Mouse (Mus musculus) forelimb bud, embryonic 11.5 days (tissue): ENCODE data around the gene Muc5ac.
A peak's percentile ranks its signal among the peaks of the same experiment; 100 is the strongest.
"Not testable (repeated sequence)": the region's sequence is repeated elsewhere in the genome, so short reads cannot be mapped to it uniquely, and the experiment has no call there.

Source experiments
- DNase-seq: peaks from one replicate; pipeline ENCODE4 v3.0.0-alpha.2; 2012; ENCODE audit warnings: low read depth, low spot score

Muc5ac gene

DNA sequence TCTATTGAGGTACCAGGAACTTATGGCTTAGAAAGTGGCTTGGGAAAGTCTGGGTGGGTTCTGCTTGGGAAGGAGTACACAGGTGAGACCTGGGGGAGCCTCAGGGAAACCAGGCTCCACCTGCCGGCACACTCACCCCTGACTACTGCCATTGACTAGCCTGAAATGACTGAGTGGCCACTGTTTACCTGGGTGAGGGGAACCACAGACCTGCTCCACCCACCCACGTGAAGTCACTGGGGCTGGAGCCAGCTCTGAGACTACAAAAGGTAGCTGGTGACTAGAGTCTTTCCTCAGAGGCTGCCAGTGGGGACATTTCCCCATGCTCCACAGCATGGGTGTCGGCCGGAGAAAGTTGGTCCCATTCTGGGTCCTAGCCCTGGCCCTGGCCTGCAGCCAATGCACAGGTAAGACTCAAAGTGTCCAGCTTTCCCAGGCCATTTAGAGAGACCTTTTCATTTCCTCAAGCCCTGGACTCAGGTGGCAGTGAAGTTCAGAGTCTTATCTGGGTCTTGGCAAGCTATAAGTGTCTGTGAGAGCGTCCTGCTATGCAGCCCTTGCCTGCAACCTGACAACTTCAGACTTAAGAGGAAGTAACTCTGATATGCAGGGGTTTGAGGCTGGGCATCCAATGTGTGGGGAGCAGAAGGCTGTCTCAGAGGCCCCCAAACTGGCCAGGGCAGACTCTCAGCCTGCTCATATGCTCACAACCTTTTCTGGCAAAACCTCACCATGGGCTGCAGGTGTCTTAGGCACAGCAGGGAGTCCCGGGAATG lies at the start of gene Muc5ac:
Muc5ac (plus strand) TSS at position 296 of the 776 bp plus-strand sequence.
- no peak for DNase-seq

DNA sequence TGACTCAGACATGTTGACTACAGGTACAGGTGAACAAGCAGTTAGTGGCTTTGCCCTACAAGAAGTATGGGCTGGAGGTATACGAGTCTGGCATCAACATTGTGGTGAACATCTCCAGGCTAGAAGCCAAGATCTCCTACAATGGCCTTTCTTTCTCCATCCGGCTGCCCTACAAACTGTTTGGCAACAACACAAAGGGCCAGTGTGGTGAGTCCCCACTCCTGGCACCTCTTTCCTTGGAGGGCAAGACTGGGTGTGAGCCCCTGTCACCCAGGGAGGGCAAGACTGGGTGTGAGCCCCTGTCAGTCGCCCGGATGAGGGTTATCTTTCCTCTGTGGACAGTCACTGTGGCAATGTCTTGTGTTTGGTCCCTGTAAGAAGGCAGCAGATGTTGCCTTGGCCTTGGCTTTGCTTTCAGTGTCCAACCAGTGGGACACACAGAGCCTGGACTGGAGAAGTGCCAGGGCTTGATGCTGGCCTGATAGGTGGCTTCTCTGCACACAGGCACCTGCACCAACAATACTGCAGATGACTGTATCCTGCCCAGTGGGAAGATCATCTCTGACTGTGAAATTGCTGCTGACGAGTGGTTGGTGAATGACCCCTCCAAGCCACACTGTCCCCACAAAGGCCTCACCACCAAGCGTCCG lies 41.2 kb upstream of the Muc5ac start:
- DNase-seq = no peak

DNA sequence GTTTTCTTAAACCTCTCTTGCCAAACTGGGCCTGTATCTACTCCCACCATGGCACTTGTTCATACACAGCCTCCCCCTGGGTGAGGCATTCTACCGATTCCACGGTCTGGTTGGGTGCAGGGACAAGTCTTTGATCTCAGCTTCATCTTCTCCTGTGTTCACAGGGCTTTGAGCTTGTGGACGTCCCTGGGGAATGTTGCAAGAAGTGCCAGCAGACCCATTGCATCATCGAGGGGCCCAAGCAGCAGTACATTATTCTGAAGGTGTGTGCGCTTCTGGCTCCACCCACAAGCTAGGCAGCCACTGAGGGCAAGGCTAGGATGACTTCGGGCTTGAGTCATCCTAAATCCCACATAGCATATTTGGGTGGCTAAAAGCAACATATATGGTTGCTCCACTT lies 36.3 kb upstream of the Muc5ac start:
- DNase-seq = no peak

DNA sequence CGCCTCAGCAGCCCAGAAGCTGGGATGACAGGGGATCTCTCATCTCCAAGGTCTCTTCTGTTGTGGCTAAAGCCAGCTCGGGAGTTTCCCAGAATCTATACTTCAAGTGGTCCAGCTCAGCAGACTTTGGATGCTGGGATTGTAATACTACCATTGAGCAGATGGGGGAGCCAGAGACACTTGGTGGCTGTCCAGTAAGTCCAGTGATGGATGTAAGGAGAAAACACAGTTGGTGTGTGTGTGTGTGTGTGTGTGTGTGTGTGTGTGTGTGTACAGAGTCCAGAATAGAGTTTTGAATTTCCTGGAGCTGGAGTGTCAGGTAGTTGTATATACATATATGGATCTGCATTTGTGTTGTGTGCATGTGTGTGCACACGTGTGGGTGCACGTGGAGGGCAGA lies 32.9 kb upstream of the Muc5ac start:
- peak; percentile 71 for DNase-seq

DNA sequence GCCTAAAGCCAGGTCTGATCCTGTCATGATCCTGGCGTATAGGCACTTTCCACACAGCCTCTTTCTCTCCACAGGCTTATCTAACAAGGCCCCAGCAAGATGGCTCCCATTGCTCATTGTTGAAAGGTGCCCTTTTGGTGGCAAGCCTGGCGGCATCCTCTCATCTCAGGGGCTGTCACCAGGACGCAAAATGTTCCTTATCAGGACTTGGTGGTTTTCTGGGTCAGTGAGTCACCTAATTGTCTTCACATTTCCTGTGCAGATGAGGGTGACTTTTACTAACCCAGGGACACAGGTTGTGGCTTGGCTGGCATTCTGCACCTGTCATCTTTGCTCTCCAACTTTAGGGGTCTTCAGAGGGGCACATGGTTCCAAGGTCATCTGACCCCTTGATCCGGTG lies 30.5 kb upstream of the Muc5ac start:
- no peak for DNase-seq

DNA sequence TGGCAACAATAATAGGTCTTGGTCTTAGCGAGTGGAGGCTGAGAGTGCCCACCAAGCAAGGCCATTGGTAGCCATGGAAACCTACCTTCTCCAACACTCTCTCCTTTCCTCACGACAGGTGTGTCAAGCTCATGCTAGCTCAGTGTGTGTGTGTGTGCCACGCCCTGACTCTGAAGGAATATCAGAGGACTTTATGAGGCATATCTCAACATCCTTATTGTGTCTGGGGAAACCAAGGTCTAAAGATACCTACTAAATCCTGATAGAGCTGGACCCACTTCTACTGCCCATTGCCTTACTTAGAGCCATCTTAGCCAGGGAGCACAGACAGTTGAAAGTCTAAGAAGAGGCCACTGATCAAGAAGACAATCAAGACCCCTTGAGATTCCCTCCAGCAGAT lies 18.3 kb upstream of the Muc5ac start:
- no peak for DNase-seq

DNA sequence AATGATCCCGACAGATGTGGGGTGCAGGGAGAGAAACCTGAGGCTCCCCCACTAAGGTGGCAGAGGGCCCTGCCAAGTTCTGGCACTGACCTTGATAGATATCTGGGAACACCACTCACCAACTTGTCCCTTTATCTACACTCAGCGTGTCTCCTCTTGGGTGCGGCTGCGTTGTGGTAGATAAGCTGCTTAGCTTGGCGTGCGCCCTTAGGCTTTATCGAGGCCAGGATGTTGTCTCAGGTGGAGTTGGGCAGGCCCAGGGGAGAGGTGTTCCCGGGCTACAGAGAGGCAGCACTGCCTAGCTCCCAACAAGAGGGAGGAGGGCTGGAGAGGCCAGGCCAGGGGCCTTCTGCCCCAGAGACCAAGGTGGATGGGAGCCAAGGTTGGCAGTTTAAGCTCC lies 17.8 kb upstream of the Muc5ac start:
- DNase-seq = no peak

DNA sequence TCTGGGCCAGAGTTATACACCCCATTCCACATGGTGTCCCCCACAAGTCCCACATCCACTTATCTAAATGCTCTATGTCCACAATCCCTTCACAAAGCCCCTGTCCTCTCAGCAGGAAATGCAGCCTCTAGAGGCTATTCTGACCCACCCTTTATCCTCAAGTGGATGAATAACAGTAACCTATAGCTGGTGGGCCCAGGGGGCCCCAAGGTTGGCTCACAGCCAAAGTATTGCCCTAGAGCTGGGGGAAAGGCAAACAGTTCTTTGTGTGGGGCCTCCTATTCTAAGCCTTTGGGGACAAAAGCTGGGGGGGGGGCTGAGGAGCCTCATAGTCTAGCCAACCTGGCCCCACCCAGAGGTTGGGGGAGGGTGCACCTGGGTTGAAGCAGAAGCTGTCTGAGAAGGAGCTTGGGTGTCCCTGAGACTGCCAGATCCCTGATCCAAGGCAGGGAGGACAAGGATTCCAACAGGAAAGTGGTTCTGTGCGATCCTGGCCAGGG lies 16.7 kb upstream of the Muc5ac start:
- no peak for DNase-seq

DNA sequence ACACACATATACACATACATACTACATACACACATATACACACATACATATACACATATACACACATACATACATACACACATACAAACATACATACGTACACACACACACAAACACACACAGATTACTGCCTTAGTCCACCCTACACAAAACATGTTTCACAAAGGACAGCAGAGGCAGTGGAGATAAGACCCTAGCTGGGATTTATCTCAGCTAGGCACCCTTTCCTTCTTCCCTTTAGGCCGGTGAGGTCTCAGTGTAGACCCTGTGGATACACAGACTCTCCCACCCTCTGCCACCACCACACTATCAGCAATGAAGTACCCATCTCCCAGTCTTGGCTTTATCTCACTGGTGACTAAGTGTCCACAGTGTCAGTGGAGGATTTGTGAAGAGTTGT lies 13.9 kb upstream of the Muc5ac start:
- no peak for DNase-seq

DNA sequence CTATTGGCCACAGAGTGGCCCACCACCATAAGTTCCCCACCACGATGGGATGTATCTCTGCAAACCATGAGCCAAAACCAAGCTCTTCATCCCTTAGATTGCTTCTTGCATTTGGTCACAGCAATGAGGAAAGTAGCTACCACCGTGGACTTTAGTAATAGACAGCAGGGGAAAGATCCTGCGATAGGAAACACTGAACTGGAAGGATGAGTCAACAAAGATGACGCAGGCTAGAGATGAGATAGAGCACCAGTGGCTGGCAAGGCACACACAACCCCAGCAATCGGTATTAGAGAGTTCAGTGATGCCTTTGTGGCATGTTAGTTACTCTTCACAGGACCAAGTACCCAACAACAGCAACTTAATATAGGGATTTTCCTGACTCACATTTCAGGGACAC lies 12.6 kb upstream of the Muc5ac start:
- DNase-seq = no peak

DNA sequence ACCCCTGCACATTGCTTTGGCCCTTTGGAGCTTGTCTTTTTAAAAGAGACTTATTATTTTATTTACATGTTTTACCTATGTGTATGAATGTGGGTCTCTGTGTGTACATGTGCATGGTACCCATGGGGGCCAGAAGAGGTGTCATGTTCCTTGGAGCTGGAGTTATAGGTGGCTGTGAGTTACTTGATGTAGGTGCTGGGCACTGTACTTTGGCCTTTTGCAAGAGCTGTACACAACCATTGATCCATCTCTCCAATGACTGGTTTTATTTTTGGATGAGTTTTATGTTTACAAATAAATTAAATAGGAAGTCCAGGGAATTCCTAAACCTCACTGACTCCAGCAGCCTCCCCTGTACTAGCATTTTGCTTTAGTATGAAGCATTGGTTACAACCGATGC lies 5.5 kb downstream of the Muc5ac start:
- no peak for DNase-seq

DNA sequence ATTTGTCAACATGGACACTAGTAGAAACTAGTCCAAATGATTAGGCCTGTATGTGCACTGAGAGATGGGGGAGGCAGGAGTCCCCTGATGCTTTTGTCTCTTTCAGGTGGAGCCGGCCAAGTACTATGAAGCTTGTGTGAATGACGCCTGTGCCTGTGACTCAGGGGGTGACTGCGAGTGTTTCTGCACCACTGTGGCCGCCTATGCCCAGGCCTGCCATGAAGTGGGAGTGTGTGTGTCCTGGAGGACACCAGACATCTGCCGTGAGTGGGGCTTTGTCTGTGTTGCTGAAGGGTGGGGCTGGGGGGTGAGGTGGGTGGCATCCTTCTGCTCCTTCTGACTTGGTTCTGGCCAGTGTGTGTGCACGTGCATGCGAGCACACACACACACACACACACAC lies 14.4 kb downstream of the Muc5ac start:
- DNase-seq = no peak

DNA sequence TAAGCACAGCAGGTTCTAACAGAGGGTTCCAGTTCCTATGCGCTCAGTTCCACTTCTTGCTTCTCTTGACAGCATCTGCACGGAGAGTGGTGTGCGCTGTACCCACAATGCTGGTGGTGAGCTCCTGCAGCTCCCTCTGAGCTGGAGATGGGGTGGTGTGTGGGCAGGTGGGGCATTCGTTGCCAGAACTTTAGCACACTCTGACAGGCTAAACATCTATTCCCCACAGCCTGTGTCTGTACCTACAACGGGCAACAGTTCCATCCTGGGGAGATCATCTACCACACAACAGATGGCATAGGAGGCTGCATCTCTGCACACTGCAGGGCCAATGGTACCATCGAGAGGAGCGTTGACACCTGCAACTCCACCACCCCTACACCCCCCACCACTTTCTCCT lies 16.6 kb downstream of the Muc5ac start:
- no peak for DNase-seq

DNA sequence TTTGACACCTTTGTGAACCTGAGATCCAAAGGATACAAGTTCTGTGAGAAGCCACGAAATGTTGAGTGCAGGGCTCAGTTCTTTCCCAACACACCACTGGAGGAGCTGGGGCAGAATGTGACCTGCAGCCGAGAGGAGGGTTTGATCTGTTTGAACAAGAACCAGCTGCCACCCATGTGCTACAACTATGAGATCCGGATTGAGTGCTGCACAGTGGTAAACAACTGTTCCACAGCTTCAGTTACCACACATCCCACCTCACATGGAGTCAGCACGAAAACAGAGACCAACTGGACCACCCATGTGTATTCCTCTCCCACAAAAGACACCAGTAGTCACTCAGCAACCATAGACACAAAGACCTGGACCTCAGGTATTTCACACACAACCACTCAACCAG lies 19.1 kb downstream of the Muc5ac start:
- not testable (repeated sequence) for DNase-seq

DNA sequence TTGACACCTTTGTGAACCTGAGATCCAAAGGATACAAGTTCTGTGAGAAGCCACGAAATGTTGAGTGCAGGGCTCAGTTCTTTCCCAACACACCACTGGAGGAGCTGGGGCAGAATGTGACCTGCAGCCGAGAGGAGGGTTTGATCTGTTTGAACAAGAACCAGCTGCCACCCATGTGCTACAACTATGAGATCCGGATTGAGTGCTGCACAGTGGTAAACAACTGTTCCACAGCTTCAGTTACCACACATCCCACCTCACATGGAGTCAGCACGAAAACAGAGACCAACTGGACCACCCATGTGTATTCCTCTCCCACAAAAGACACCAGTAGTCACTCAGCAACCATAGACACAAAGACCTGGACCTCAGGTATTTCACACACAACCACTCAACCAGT lies 21.2 kb downstream of the Muc5ac start:
- not testable (repeated sequence) for DNase-seq

DNA sequence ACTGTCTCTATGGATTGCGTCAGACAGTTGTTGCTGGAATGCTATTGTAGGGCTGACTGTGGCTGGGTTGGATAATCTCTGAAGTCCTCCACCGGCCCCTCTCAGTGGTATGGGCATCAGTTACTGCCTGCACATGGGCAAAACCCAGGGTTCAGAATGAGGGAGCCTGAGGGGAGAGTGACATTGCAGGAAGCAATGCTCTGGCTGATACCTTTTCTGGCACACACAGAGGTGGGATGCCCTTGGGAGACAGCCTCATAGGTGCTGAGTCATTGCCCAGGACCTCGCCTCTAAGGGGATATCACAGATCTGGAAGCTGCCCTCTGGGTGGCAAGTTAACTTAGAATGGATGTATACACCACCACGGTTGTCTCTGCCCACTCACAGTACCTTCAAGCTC lies 24.5 kb downstream of the Muc5ac start:
- DNase-seq = no peak

DNA sequence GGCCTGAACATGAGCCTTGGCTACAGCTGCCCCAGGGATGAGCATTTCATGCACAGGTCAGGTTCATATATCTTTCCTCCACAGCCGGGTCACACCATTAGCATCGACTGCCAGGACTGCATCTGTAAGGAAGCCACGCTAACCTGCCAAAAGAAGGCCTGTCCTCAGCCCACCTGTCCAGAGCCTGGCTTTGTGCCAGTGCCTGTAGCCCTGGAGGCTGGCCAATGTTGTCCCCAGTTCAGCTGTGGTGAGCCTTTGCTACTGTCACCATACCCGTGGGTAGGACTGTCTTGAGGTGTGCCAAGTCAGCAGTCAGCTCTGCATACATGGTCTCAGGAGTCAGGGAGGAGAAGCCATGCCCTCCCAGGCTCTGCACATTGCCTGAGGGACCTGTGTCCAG lies 26.6 kb downstream of the Muc5ac start:
- no peak for DNase-seq

DNA sequence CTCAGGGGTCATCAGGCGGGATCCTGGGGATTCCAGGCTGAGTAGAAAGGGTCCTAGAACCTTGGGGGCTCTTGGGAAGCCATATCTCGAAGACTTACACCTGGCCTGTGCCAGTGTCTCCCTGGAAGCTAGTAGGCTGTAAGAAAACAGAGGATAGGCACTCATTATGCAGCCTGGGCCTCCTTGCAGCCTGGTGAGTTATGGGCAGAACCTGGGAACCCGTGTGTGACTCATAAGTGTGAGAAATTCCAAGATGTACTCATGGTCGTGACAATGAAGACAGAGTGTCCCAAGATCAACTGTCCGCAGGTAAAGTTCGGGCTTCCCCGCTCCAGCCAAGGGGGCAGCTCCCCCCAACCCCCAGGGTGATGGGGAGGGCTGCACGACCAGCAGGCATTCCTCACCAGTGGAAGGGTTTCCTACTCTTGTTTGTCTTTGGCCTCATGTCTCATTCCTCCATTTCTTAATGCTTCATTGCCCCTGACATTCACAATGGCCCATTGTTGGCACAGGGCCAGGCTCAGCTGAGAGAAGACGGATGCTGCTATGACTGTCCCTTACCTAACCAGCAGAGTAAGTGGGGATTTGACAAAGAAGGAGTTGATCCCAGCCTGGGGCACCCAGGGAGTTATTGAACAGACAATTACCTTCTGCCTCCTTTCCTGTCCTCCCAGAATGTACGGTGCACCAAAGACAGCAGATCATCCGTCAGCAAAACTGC lies 28.7 kb downstream of the Muc5ac start:
- DNase-seq = no peak

DNA sequence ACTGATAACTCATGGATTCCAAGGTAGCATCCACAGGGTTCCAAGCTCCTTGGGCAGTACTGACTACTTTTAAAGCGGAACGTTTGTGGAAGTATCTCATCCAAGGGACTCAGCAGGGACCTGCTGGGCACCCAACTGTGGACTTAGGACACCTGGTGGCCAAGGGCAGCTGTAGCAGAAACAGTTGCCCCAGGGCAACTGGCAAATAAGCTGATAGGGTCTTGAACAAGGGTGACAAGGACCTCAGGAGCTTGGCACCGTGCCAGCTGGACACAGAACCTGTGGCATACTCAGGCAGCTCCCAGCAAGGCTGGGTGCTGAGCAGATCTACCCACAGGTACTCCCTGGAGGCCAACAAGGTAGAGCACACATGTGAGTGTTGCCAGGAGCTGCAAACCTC lies 29.5 kb downstream of the Muc5ac start:
- DNase-seq = no peak

DNA sequence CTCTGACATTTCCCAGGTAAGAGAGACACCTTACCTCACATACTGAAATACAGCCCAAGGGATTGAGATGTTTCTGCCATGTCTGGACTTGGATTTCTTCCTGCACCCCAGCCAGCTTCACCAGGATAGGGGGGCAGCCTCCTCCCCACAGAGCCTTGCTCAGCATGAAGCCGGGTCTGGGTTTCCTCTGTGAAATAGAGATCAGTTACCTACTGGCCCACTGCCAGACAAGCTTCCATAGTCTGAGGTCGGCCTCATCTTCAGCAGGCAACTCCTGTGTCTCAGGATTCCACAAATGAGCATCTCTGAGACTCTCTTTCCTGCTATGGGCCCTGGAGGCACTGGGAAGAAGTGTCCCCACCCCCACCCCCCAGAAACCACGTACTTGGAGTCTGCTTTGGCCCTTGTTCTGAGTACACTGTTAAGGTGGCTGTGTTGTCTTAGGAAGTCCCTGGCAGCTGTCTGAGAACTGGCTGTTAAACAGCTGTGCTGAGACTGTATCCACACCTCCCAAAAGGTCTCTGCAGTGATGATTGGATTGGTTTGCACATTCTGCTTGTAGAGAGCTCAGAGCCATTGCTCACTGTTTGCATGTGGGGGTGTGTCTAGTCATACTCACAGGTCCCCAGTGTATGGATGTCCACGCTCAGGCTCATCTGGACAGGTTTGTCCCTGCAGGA lies 34.0 kb downstream of the Muc5ac start:
- DNase-seq = no peak

DNA sequence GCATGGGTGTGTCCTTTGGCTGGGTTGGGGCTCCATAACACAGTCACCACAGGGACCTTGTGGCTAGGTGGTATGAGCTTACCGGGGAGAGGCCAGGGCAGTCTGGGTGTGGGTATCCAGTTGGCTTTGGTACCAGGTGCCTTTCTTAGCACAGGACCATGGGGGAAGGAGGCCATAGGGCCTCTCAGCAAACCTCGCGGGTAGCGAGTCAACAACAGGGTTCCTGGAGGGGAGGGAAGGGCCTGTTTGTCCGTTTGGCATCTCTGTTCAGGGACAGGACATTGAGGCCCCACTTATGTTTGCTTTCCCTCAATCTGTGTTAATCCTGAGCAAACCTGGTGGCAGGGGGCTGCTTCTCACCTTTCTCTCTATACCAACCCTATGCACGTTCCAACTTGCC lies 34.9 kb downstream of the Muc5ac start:
- no peak for DNase-seq

DNA sequence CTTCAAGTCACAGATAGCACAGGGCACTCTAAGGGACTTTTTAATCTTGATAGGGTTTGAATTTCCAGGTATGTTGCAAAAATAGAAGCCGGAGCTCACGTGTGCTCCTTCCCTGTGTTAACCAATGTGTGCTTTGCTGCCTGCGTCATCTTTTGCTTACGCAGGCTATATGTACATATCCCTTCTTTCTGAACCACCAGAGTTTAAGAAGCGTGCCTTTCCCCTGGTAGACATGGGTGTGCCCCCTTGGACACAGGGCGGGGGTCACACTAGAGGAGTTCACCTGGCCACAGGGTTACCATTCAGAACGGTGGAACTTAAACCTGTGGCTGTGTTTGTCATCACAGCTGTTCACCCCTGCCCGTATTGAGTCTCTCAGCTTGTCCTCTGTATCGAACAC lies 35.6 kb downstream of the Muc5ac start:
- no peak for DNase-seq
